Mouse (Mus musculus) heart, embryonic 10.5 days (tissue): ENCODE results near the gene 2810408A11Rik. TPM values are rescaled to one million over a fixed set of nuclear protein-coding genes. Genes with fewer than 3 reads are reported as not detected.
"Not testable (repeated sequence)": the region's sequence is repeated elsewhere in the genome, so short reads cannot be mapped to it uniquely, and the experiment has no call there.

ENCODE experiments used
- DNase-seq: peaks from one replicate; pipeline ENCODE4 v3.0.0-alpha.2; 2017; ENCODE audit warnings: low spot score
- H3K27ac ChIP-seq: fragments of 300-500 bp; sonication (generic); 2 replicates; pipeline ENCODE4 v1.5.1; 2016; ENCODE audit warnings: mild to moderate bottlenecking
- H3K27me3 ChIP-seq: fragments of 300-500 bp; sonication (generic); 2 replicates; pipeline ENCODE4 v1.6.1; 2016; ENCODE audit warnings: mild to moderate bottlenecking; ENCODE audit not compliant: poor library complexity, insufficient read depth, severe bottlenecking
- H3K36me3 ChIP-seq: fragments of 300-500 bp; sonication (generic); 2 replicates; pipeline ENCODE4 v1.6.1; 2016; ENCODE audit warnings: mild to moderate bottlenecking, moderate library complexity
- H3K4me1 ChIP-seq: fragments of 300-500 bp; sonication (generic); 2 replicates; pipeline ENCODE4 v1.6.1; 2016; ENCODE audit warnings: mild to moderate bottlenecking
- H3K4me3 ChIP-seq: fragments of 300-500 bp; sonication (generic); 2 replicates; pipeline ENCODE4 v1.5.1; 2016; ENCODE audit warnings: mild to moderate bottlenecking, moderate library complexity
- H3K9me3 ChIP-seq: fragments of 300-500 bp; sonication (generic); 2 replicates; pipeline ENCODE4 v1.6.1; 2016; ENCODE audit warnings: mild to moderate bottlenecking, moderate library complexity
- WGBS: fragments of 180-500 bp; shearing (Covaris S2); methylation state at CpG from one replicate; pipeline ENCODE4 v1.1.7; 2016; 5-methylcytosine and 5-hydroxymethylcytosine counted together
- polyA plus RNA-seq: library from polyadenylated mRNA; unstranded; fragments of >200 nt; fragmentation: Nextera tagmentation; extraction: Ambion mirVana; gene quantifications from 2 replicates; pipeline ENCODE4 v1.2.1, GENCODE M21; 2016

The 2810408A11Rik gene
- polyA plus RNA-seq, 1 experiment from 2014 or later, result 8.7 TPM

DNA sequence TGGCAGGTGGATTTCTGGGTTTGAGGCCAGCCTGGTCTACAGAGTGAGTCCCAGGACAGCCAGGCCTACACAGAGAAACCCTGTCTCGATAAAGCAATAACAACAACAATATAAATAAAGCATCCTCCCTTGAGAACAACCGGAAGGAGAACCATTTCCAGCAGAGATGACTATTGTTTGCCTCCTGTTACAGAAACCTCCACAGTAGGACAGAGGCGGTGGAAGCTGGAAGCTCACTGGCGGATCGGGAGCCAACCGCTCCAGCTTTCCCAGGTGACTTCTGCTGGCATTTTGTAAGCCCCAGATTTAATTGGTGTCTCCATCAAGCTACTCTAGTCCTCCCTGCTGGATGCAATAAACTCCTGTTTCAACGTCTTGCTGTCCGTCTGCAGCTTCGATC is 35.2 kb downstream of the 2810408A11Rik start:
- Histone ChIP-seq H3K9me3 (no peaks in the 10 kb centered on the region), H3K27ac (no peak overlapping the region), H3K36me3 (no peaks in the 10 kb centered on the region), H3K4me1 (peaks cover 16% of the 10 kb centered on the region), H3K4me3 (no peak overlapping the region), H3K27me3 (no peaks in the 10 kb centered on the region)
- WGBS, result 88% methylated on average over 9 of the region's 9 CpGs
- no peak for DNase-seq

DNA sequence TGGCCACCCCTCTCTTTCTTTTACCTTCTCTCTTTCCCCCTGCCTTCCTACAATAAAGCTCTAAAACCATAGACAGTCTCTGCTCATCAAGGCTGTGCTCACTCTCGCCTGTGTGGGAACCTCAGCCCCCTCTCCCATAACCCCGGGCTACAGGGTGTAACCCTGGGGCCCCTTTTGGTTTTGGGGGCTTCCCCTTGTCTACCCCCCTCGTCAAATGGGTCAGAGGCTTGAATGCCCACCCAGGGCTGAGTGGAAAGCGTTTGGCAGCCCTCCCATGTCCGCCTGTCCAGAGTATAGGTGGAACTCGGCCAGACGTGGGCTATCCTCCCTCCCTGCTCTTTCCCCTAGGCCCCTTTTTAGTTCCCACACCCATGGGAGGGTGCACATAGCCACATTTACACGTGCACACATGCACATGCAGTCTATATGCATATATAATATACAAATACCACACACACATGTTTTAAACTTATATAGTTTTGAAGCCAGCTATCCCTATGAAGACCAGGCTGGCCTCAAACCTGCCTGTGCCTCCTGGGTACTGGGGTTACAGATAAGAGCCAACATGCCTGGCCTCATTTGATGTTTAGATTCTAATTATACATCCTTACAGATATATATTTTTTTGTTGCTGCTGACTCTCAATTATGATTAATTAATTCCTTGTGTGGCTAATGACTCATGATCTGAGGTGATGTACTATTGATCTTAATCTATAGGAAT is 36.5 kb downstream of the 2810408A11Rik start:
- Histone ChIP-seq H3K9me3 (no peaks in the 10 kb centered on the region), H3K4me1 (peaks cover 16% of the 10 kb centered on the region), H3K4me3 (0 out of 2 replicates have a peak overlapping the region, but pooled peaks have one; percentile 12), H3K27ac (peak overlapping the region; percentile 78), H3K27me3 (peaks cover 8% of the 10 kb centered on the region), H3K36me3 (no peaks in the 10 kb centered on the region)
- no peak for DNase-seq
- WGBS, result 60% methylated on average over 8 of the region's 8 CpGs

DNA sequence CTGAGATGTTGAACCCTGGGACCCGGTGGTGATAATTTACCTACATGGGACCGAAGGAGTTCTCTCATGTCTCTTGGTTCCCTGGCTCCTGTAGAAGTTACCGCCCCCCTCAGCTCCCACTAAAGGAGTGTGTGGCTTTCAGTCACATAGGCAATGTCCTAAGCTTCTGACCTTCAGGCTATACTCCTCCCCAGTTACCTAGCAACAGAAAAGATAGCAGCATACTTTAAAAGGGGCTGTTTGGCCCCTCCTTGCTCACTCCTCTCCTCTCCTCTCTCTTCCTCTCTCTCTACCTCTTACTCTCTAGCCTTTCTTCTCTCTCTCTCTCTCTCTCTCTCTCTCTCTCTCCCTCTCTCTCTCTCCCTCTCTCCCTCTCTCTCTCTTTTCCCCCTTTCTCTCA is 37.1 kb downstream of the 2810408A11Rik start:
- H3K4me1 ChIP-seq, result peaks cover 16% of the 10 kb centered on the region
- peaks cover 14% of the 10 kb centered on the region for H3K27me3 ChIP-seq
- 61% methylated on average over 3 of the region's 3 CpGs for WGBS
- H3K9me3 ChIP-seq, DNase-seq, H3K36me3 ChIP-seq: not testable (repeated sequence)
- peak overlapping the region; percentile 78 for H3K27ac ChIP-seq
- H3K4me3 ChIP-seq, result 0 out of 2 replicates have a peak overlapping the region, but pooled peaks have one; percentile 12

DNA sequence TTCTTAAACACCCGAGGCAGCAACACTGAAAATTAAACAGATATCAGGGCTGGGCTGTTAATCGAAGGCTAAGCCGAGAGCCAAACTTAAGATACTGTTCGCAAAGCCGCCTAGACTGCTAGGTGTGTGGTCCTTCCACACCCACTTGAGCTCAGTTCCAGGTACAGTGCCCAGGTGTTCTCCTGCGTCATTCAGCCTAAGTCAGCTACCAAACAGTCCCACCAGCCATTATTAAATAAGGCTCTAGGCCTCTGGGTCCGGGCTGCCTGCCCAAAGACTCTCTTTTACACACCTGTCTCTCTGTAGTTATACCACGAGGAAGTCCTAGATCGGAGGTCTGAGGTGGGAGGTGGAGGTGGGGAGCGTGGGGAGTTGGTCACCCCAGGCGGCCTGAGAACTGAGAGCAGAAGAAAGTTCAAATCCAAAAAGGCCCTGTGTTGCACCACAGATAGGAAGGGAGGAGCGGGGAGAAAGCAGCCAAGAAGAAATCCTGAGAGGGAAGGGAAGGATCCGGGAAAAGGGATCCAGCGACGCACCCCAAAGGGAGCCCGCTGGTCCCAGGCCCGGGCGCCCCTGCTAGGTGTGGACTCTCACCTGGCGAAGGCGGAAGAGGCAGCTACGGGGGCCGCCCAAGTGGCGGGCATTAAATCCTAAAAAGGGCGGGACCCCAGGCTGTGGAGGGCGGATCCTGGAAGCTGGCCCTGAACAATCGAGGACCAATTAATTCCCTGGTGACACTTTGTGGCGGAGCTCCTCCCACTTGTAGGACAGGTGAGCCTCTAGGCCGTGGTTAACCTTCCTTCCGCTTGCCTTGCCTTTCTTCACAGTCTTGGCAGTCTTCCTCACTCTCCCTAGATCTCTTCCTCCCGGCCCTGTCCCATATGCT is 42.4 kb downstream of the 2810408A11Rik start, which contains the start of gene Tnk1:
Gene Tnk1 (minus strand): TSS at position 618 of the 886 bp plus-strand sequence.
- WGBS, result 19% methylated on average over 30 of the region's 30 CpGs
- 0 out of 2 replicates have a peak within 1 kb of the TSS, but pooled peaks have one; percentile 6 for H3K4me3 ChIP-seq
- no peak for DNase-seq

DNA sequence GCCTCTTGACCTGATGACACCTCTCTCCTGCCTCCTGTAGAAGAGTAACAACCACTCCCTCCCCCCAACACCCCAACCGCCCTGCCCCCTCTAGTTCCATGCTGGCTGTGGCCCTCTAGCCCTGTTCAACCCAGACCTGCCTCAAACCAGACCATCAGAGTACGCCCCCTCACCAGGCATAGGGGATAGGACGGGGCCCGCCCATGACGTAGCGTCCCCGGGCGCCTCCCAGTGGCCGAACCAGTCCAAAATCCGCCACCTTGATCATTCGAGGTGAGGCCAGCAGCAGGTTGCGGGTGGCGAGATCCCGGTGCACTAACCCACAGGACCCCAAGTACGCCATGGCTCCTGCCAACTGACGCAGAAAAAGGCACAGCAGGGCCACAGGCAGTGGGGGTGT is 45.4 kb downstream of the 2810408A11Rik start:
- Histone ChIP-seq H3K9me3 (no peaks in the 10 kb centered on the region), H3K27me3 (peaks cover 38% of the 10 kb centered on the region), H3K27ac (peak overlapping the region; percentile 56), H3K4me1 (peaks cover 31% of the 10 kb centered on the region), H3K4me3 (peak overlapping the region; percentile 17), H3K36me3 (peaks cover 22% of the 10 kb centered on the region)
- 15% methylated on average over 16 of the region's 16 CpGs for WGBS
- DNase-seq, result peak; percentile 90

More for the DNA sequence above, 42.4 kb downstream of the 2810408A11Rik start, which contains the start of gene Tnk1:
- H3K4me1 ChIP-seq, result peaks cover 22% of the 10 kb centered on the region
- no peaks in the 10 kb centered on the region for H3K36me3 ChIP-seq
- no peak within 1 kb of the TSS for H3K27ac ChIP-seq
- H3K27me3 ChIP-seq, result peaks cover 38% of the 10 kb centered on the region
- no peaks in the 10 kb centered on the region for H3K9me3 ChIP-seq

GRCm38 (mm10) chr11:69854680-69855079 is 46.1 kb downstream of the 2810408A11Rik start:
- Histone ChIP-seq H3K4me3 (no peak overlapping the region), H3K27ac (peak overlapping the region; percentile 56), H3K9me3 (no peaks in the 10 kb centered on the region), H3K4me1 (peaks cover 31% of the 10 kb centered on the region), H3K36me3 (peaks cover 28% of the 10 kb centered on the region), H3K27me3 (peaks cover 34% of the 10 kb centered on the region)
- no peak for DNase-seq
- WGBS, result 82% methylated on average over 10 of the region's 10 CpGs

DNA sequence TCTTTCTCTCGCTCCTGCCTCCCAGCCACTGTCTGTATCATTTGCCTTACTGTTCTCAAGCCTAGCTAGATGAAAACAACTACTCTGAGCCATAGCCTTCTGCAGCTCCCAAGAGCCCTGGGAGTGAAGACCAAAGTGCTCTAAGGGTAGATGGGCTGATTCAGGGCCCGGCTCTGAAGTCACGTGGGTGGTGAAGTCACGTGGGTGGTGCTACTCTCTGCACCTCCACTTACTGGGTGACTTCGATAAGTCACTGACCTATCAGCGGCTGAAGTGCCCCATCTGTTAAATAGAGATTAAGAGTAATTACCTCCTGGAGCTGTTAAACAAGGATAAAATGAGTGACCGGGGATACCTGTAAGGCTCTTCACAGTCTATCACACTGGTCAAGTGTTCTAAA is 46.8 kb downstream of the 2810408A11Rik start:
- H3K4me1 ChIP-seq, result peaks cover 31% of the 10 kb centered on the region
- DNase-seq, result peak; percentile 94
- H3K27me3 ChIP-seq, result peaks cover 27% of the 10 kb centered on the region
- no peak overlapping the region for H3K4me3 ChIP-seq
- 58% methylated on average over 7 of the region's 7 CpGs for WGBS
- H3K9me3 ChIP-seq, result no peaks in the 10 kb centered on the region
- peaks cover 35% of the 10 kb centered on the region for H3K36me3 ChIP-seq
- H3K27ac ChIP-seq, result peak overlapping the region; percentile 72; the same call in 1 of the 2 replicates

GRCm38 (mm10) chr11:69850754-69851153 is 50.0 kb downstream of the 2810408A11Rik start:
- H3K27ac ChIP-seq, result no peak overlapping the region
- 75% methylated on average over 8 of the region's 8 CpGs for WGBS
- H3K4me3 ChIP-seq, result no peak overlapping the region
- H3K9me3 ChIP-seq, result no peaks in the 10 kb centered on the region
- peaks cover 49% of the 10 kb centered on the region for H3K36me3 ChIP-seq
- no peaks in the 10 kb centered on the region for H3K27me3 ChIP-seq
- H3K4me1 ChIP-seq, result peaks cover 55% of the 10 kb centered on the region
- no peak for DNase-seq

GRCm38 (mm10) chr11:69849884-69850283 is 50.9 kb downstream of the 2810408A11Rik start:
- Histone ChIP-seq H3K9me3 (no peaks in the 10 kb centered on the region), H3K27ac (no peak overlapping the region), H3K36me3 (peaks cover 49% of the 10 kb centered on the region), H3K4me3 (no peak overlapping the region), H3K4me1 (peaks cover 53% of the 10 kb centered on the region), H3K27me3 (no peaks in the 10 kb centered on the region)
- DNase-seq, result no peak
- WGBS, result 91% methylated on average over 15 of the region's 15 CpGs

GRCm38 (mm10) chr11:69849128-69849527 is 51.7 kb downstream of the 2810408A11Rik start:
- 80% methylated on average over 9 of the region's 9 CpGs for WGBS
- Histone ChIP-seq H3K4me1 (peaks cover 49% of the 10 kb centered on the region), H3K9me3 (no peaks in the 10 kb centered on the region), H3K4me3 (no peak overlapping the region), H3K27me3 (no peaks in the 10 kb centered on the region), H3K27ac (no peak overlapping the region), H3K36me3 (peaks cover 49% of the 10 kb centered on the region)
- DNase-seq, result no peak

DNA sequence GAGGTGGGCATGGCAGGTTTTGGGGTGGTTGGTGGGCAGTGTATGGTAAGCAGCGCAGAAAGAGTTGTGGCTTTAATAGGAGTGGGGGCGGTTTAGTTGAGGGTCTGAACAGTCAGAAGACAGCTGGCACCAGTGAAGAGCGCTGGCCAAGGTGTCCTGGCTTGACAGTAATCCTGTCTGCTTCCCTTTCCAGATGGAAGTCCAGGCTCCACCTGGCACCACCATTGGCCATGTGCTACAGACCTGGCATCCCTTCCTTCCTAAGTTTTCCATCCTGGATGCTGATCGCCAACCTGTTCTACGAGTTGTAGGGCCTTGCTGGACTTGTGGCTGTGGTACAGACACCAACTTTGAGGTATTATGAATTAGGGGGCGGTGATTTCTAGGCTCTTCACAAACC is 52.8 kb downstream of the 2810408A11Rik start:
- no peak overlapping the region for H3K27ac ChIP-seq
- 95% methylated on average over 6 of the region's 6 CpGs for WGBS
- no peaks in the 10 kb centered on the region for H3K27me3 ChIP-seq
- H3K9me3 ChIP-seq, result no peaks in the 10 kb centered on the region
- peak overlapping the region; percentile 81 for H3K4me3 ChIP-seq
- DNase-seq, result no peak
- H3K4me1 ChIP-seq, result peaks cover 43% of the 10 kb centered on the region
- peaks cover 49% of the 10 kb centered on the region for H3K36me3 ChIP-seq
